Mouse (Mus musculus) C2C12 (cell line): ENCODE measurements around the gene Xrcc1.

Source experiments
- CEBPB ChIP-seq: IDR thresholded peaks from one replicate; pipeline ENCODE4 v1.6.1; 2011; ENCODE audit warnings: low read depth, mild to moderate bottlenecking, control low read depth, moderate library complexity
- CTCF ChIP-seq: IDR thresholded peaks from one replicate; pipeline ENCODE4 v1.5.1; 2011; ENCODE audit not compliant: control insufficient read depth, insufficient read depth, insufficient read length
- MYOG ChIP-seq: IDR thresholded peaks from one replicate; pipeline ENCODE4 v1.6.1; 2011; ENCODE audit not compliant: control insufficient read depth, insufficient read length; ENCODE audit errors: extremely low read depth
- USF1 ChIP-seq: IDR thresholded peaks from one replicate; pipeline ENCODE4 v1.6.1; 2011; ENCODE audit warnings: low read depth, mild to moderate bottlenecking, control low read depth, moderate library complexity

GRCm38 (mm10) chr7:24512355-24512754 lies 33.7 kb upstream of the Xrcc1 start, which contains the start of gene AC161166.1:
- TF ChIP-seq MYOG, result no peak
- no peak for TF ChIP-seq CTCF
- no peak for TF ChIP-seq CEBPB
- no peak for TF ChIP-seq USF1
